Mouse (Mus musculus) embryonic facial prominence, embryonic 12.5 days (tissue): ENCODE measurements around the gene Itm2b. TPM values are rescaled to one million over a fixed set of nuclear protein-coding genes. Genes with fewer than 3 reads are reported as not detected.

ENCODE experiments used
- ATAC-seq: fragments of 200-750 bp; cut with Nextera tagmentation; 2 replicates; pipeline ENCODE4 v1.8.0; 2017; ENCODE audit not compliant: insufficient number of reproducible peaks, insufficient read depth, low FRiP score, low TSS enrichment
- H3K27ac ChIP-seq: fragments of 300-500 bp; sonication (generic); 2 replicates; pipeline ENCODE4 v1.5.1; 2016; ENCODE audit warnings: mild to moderate bottlenecking
- H3K27me3 ChIP-seq: fragments of 300-500 bp; sonication (generic); 2 replicates; pipeline ENCODE4 v1.6.1; 2016; ENCODE audit warnings: mild to moderate bottlenecking, moderate library complexity
- H3K36me3 ChIP-seq: fragments of 300-500 bp; sonication (generic); 2 replicates; pipeline ENCODE4 v1.6.1; 2016; ENCODE audit warnings: mild to moderate bottlenecking
- H3K4me1 ChIP-seq: fragments of 300-500 bp; sonication (generic); 2 replicates; pipeline ENCODE4 v1.6.1; 2016
- H3K4me2 ChIP-seq: fragments of 300-500 bp; sonication (generic); replicated peaks from 2 replicates; pipeline ENCODE4 v1.6.1; 2016; ENCODE audit warnings: mild to moderate bottlenecking, moderate library complexity
- H3K4me3 ChIP-seq: fragments of 300-500 bp; sonication (generic); 2 replicates; pipeline ENCODE4 v1.5.1; 2016; ENCODE audit warnings: mild to moderate bottlenecking
- H3K9ac ChIP-seq: fragments of 300-500 bp; sonication (generic); 2 replicates; pipeline ENCODE4 v1.6.1; 2016; ENCODE audit warnings: mild to moderate bottlenecking, moderate library complexity
- H3K9me3 ChIP-seq: fragments of 300-500 bp; sonication (generic); 2 replicates; pipeline ENCODE4 v1.6.1; 2016; ENCODE audit warnings: mild to moderate bottlenecking, moderate library complexity
- WGBS: fragments of 180-500 bp; shearing (Covaris S2); methylation state at CpG from one replicate; pipeline ENCODE4 v1.1.7; 2016; 5-methylcytosine and 5-hydroxymethylcytosine counted together
- polyA plus RNA-seq: library from polyadenylated mRNA; unstranded; fragments of >200 nt; fragmentation: Nextera tagmentation; extraction: Ambion mirVana; gene quantifications from 2 replicates; pipeline ENCODE4 v1.2.1, GENCODE M21; 2016

Gene Itm2b
- 464 and 478 TPM in 2 replicates for polyA plus RNA-seq

- Histone ChIP-seq H3K4me2 (peak within 1 kb of the TSS; percentile 59), H3K36me3 (0 out of 2 replicates have a peak, but pooled peaks cover 4% of the 10 kb centered on the region), H3K9ac (peak within 1 kb of the TSS; percentile 97), H3K4me3 (peak within 1 kb of the TSS; percentile 94), H3K27ac (peak within 1 kb of the TSS; percentile 96), H3K27me3 (no peaks in the 10 kb centered on the region), H3K4me1 (peaks cover 18% of the 10 kb centered on the region), H3K9me3 (no peaks in the 10 kb centered on the region)
- WGBS = 1% methylated on average over 53 of the region's 62 CpGs
- ATAC-seq = peak; percentile 96
Measured at GRCm38 (mm10) chr14:73384913-73385719, at the start of gene Itm2b. Gene Itm2b (minus strand): TSS chr14:73385289.

GRCm38 (mm10) chr14:73433487-73433886 is 48.4 kb upstream of the Itm2b start:
- ATAC-seq = no peak
- Histone ChIP-seq H3K4me3 (no peak overlapping the region), H3K27ac (no peak overlapping the region), H3K9me3 (no peaks in the 10 kb centered on the region), H3K36me3 (no peaks in the 10 kb centered on the region), H3K27me3 (no peaks in the 10 kb centered on the region), H3K4me1 (no peaks in the 10 kb centered on the region), H3K9ac (no peak overlapping the region), H3K4me2 (no peak overlapping the region)
- 83% methylated on average over 6 of the region's 6 CpGs for WGBS

GRCm38 (mm10) chr14:73430571-73430970 is 45.5 kb upstream of the Itm2b start:
- no peaks in the 10 kb centered on the region for H3K36me3 ChIP-seq
- H3K27ac ChIP-seq = no peak overlapping the region
- ATAC-seq = no peak
- H3K27me3 ChIP-seq = no peaks in the 10 kb centered on the region
- H3K4me1 ChIP-seq = no peaks in the 10 kb centered on the region
- H3K9ac ChIP-seq = no peak overlapping the region
- H3K4me2 ChIP-seq = no peak overlapping the region
- H3K4me3 ChIP-seq = no peak overlapping the region
- no peaks in the 10 kb centered on the region for H3K9me3 ChIP-seq
- WGBS = 68% methylated on average over 12 of the region's 12 CpGs

- Histone ChIP-seq H3K4me1 (no peaks in the 10 kb centered on the region), H3K27ac (no peak overlapping the region), H3K9ac (no peak overlapping the region), H3K36me3 (no peaks in the 10 kb centered on the region), H3K4me2 (no peak overlapping the region), H3K9me3 (no peaks in the 10 kb centered on the region), H3K27me3 (no peaks in the 10 kb centered on the region), H3K4me3 (no peak overlapping the region)
- ATAC-seq = no peak
- WGBS = 54% methylated on average over 2 of the region's 2 CpGs
Measured at GRCm38 (mm10) chr14:73425571-73426041, 40.5 kb upstream of the Itm2b start.

GRCm38 (mm10) chr14:73424961-73425360 is 39.9 kb upstream of the Itm2b start:
- Histone ChIP-seq H3K36me3 (no peaks in the 10 kb centered on the region), H3K9ac (no peak overlapping the region), H3K4me1 (no peaks in the 10 kb centered on the region), H3K9me3 (no peaks in the 10 kb centered on the region), H3K27ac (no peak overlapping the region), H3K4me2 (no peak overlapping the region), H3K4me3 (no peak overlapping the region), H3K27me3 (no peaks in the 10 kb centered on the region)
- no peak for ATAC-seq
- 59% methylated on average over 6 of the region's 6 CpGs for WGBS

GRCm38 (mm10) chr14:73423542-73423941 is 38.5 kb upstream of the Itm2b start:
- H3K36me3 ChIP-seq = no peaks in the 10 kb centered on the region
- H3K9ac ChIP-seq = no peak overlapping the region
- no peaks in the 10 kb centered on the region for H3K9me3 ChIP-seq
- no peaks in the 10 kb centered on the region for H3K27me3 ChIP-seq
- H3K27ac ChIP-seq = no peak overlapping the region
- no peak for ATAC-seq
- H3K4me3 ChIP-seq = no peak overlapping the region
- no peak overlapping the region for H3K4me2 ChIP-seq
- no peaks in the 10 kb centered on the region for H3K4me1 ChIP-seq

GRCm38 (mm10) chr14:73422621-73423020 is 37.5 kb upstream of the Itm2b start:
- Histone ChIP-seq H3K4me2 (no peak overlapping the region), H3K36me3 (no peaks in the 10 kb centered on the region), H3K27me3 (no peaks in the 10 kb centered on the region), H3K4me1 (no peaks in the 10 kb centered on the region), H3K9ac (no peak overlapping the region), H3K4me3 (no peak overlapping the region), H3K27ac (no peak overlapping the region), H3K9me3 (no peaks in the 10 kb centered on the region)
- 96% methylated on average over 2 of the region's 2 CpGs for WGBS
- ATAC-seq = no peak

GRCm38 (mm10) chr14:73421580-73421979 is 36.5 kb upstream of the Itm2b start:
- ATAC-seq = no peak
- Histone ChIP-seq H3K4me3 (no peak overlapping the region), H3K27me3 (no peaks in the 10 kb centered on the region), H3K9me3 (no peaks in the 10 kb centered on the region), H3K4me2 (no peak overlapping the region), H3K36me3 (no peaks in the 10 kb centered on the region), H3K27ac (no peak overlapping the region), H3K4me1 (peaks cover 3% of the 10 kb centered on the region; the same call in 1 of the 2 replicates), H3K9ac (no peak overlapping the region)
- WGBS = 84% methylated on average over 9 of the region's 9 CpGs

- H3K27me3 ChIP-seq = no peaks in the 10 kb centered on the region
- no peaks in the 10 kb centered on the region for H3K9me3 ChIP-seq
- H3K4me3 ChIP-seq = no peak overlapping the region
- no peak overlapping the region for H3K27ac ChIP-seq
- H3K36me3 ChIP-seq = no peaks in the 10 kb centered on the region
- peaks cover 4% of the 10 kb centered on the region; the same call in 1 of the 2 replicates for H3K4me1 ChIP-seq
- H3K9ac ChIP-seq = no peak overlapping the region
- no peak for ATAC-seq
- 40% methylated on average over 5 of the region's 5 CpGs for WGBS
- no peak overlapping the region for H3K4me2 ChIP-seq
Measured at GRCm38 (mm10) chr14:73420138-73420745, 35.2 kb upstream of the Itm2b start.

GRCm38 (mm10) chr14:73416511-73416910 is 31.4 kb upstream of the Itm2b start:
- H3K27me3 ChIP-seq = no peaks in the 10 kb centered on the region
- H3K9ac ChIP-seq = no peak overlapping the region
- no peaks in the 10 kb centered on the region for H3K36me3 ChIP-seq
- peaks cover 7% of the 10 kb centered on the region; the same call in 1 of the 2 replicates for H3K4me1 ChIP-seq
- WGBS = 84% methylated on average over 5 of the region's 5 CpGs
- no peak overlapping the region for H3K4me3 ChIP-seq
- ATAC-seq = no peak
- H3K27ac ChIP-seq = peak overlapping the region; percentile 75
- H3K4me2 ChIP-seq = no peak overlapping the region
- H3K9me3 ChIP-seq = no peaks in the 10 kb centered on the region

- Histone ChIP-seq H3K9ac (no peak overlapping the region), H3K27me3 (no peaks in the 10 kb centered on the region), H3K9me3 (no peaks in the 10 kb centered on the region), H3K36me3 (no peaks in the 10 kb centered on the region), H3K4me2 (peak overlapping the region; percentile 26; the same call in 1 of the 2 replicates), H3K27ac (peak overlapping the region; percentile 69), H3K4me3 (no peak overlapping the region), H3K4me1 (peaks cover 15% of the 10 kb centered on the region)
- ATAC-seq = no peak
- 18% methylated on average over 13 of the region's 13 CpGs for WGBS
Measured at GRCm38 (mm10) chr14:73415376-73416035, 30.4 kb upstream of the Itm2b start.
